In genomic region chr4:76007219-76007618, GRCm38 (mm10) we compare ENCODE assay signal across 11 mouse cellular contexts.
"Had no signal": no experiment of that assay in that cellular context is flagged by ENCODE, and none has a peak within 500 bp of the region (broad histone marks: within the 10 kb centered on the region; RNA-seq: fewer than 3 reads in every experiment).

No protein-coding gene starts in this region.

- DNase-seq: kidney, adult 8-10 months; kidney, postnatal 25 days; lung, postnatal 14 days; right cerebral cortex, postnatal 14 days; thymus, adult 2 months; thymus, postnatal 25 days had no signal

- H3K4me3 ChIP-seq: limb, embryonic 13.5 days; liver, embryonic 15.5 days; midbrain, embryonic 13.5 days; stomach, embryonic 15.5 days had no signal

- H3K4me1 ChIP-seq: liver, embryonic 15.5 days; stomach, embryonic 15.5 days had no signal

- H3K4me2 ChIP-seq: limb, embryonic 13.5 days; liver, embryonic 11.5 days; liver, embryonic 15.5 days; midbrain, embryonic 13.5 days; stomach, embryonic 15.5 days had no signal

- H3K27me3 ChIP-seq: limb, embryonic 13.5 days; liver, embryonic 15.5 days; midbrain, embryonic 13.5 days; stomach, embryonic 15.5 days had no signal

- H3K36me3 ChIP-seq: liver, embryonic 15.5 days; midbrain, embryonic 13.5 days; stomach, embryonic 15.5 days had no signal

- ATAC-seq: midbrain, embryonic 13.5 days had no signal

- H3K9me3 ChIP-seq: limb, embryonic 13.5 days; liver, embryonic 15.5 days; midbrain, embryonic 13.5 days; stomach, embryonic 15.5 days had no signal

- H3K9ac ChIP-seq: limb, embryonic 13.5 days; liver, embryonic 15.5 days; midbrain, embryonic 13.5 days; stomach, embryonic 15.5 days had no signal

- H3K27ac ChIP-seq: limb, embryonic 13.5 days; liver, embryonic 15.5 days; midbrain, embryonic 13.5 days; stomach, embryonic 15.5 days had no signal
